In genomic region chr9:69468991-69469390, GRCm38 (mm10) we compare ENCODE assay signal across 9 mouse cellular contexts. TPM values are rescaled to one million over a fixed set of nuclear protein-coding genes. Genes with fewer than 3 reads are reported as not detected.
DNase-seq lines count a peak whose midpoint lies in the region; ATAC-seq and TF ChIP-seq lines count a peak whose summit lies in the region.
"Had no signal": no experiment of that assay in that cellular context is flagged by ENCODE, and none has a peak within 500 bp of the region (broad histone marks: within the 10 kb centered on the region; RNA-seq: fewer than 3 reads in every experiment).

No protein-coding gene starts in this region.

- H3K9me3 ChIP-seq in lung, embryonic 15.5 days, result no peaks in the 10 kb centered on the region
- no peaks in the 10 kb centered on the region for H3K9me3 ChIP-seq in forebrain, embryonic 11.5 days (ENCODE audit: control insufficient read depth, low read length)
- H3K9me3 ChIP-seq in intestine, embryonic 15.5 days, result no peaks in the 10 kb centered on the region
- no peaks in the 10 kb centered on the region for H3K9me3 ChIP-seq in lung, embryonic 16.5 days (ENCODE audit: control insufficient read depth, low read length)
- H3K9me3 ChIP-seq: G1E had no signal

- peak overlapping the region; percentile 19; the same call in 1 of the 2 replicates for H3K27ac ChIP-seq in lung, embryonic 15.5 days
- no peak overlapping the region for H3K27ac ChIP-seq in forebrain, embryonic 11.5 days (ENCODE audit: low read depth, low read length)
- H3K27ac ChIP-seq in intestine, embryonic 15.5 days, result peak overlapping the region; percentile 22; the same call in 1 of the 2 replicates
- no peak overlapping the region for H3K27ac ChIP-seq in lung, embryonic 16.5 days (ENCODE audit: low read length)
- 0 out of 2 replicates have a peak overlapping the region, but pooled peaks have one; percentile 45 for H3K27ac ChIP-seq in testis, adult 2 months (ENCODE audit: control insufficient read depth, insufficient read depth, low read depth, low read length)

- peaks cover 44% of the 10 kb centered on the region for H3K36me3 ChIP-seq in lung, embryonic 15.5 days
- H3K36me3 ChIP-seq in forebrain, embryonic 11.5 days (ENCODE audit: control insufficient read depth, insufficient read depth, low read length), result no peaks in the 10 kb centered on the region
- H3K36me3 ChIP-seq in intestine, embryonic 15.5 days, result 0 out of 2 replicates have a peak, but pooled peaks cover 6% of the 10 kb centered on the region
- H3K36me3 ChIP-seq in lung, embryonic 16.5 days (ENCODE audit: control insufficient read depth, insufficient read depth, low read length), result peaks cover 27% of the 10 kb centered on the region
- no peaks in the 10 kb centered on the region for H3K36me3 ChIP-seq in testis, adult 2 months (ENCODE audit: control insufficient read depth, insufficient read depth, low read length)

- ATAC-seq in lung, embryonic 15.5 days (ENCODE audit: borderline replicate concordance, extremely low read depth, low FRiP score, low TSS enrichment), result peak; percentile 71
- peak; percentile 72; the same call in 1 of the 2 replicates for ATAC-seq in forebrain, embryonic 11.5 days (replicated peaks; ENCODE audit: low FRiP score)
- peak; percentile 75 for ATAC-seq in intestine, embryonic 15.5 days
- peak; percentile 64 for ATAC-seq in lung, embryonic 16.5 days (ENCODE audit: low read depth)

- no peak overlapping the region for H3K4me3 ChIP-seq in lung, embryonic 15.5 days
- no peak overlapping the region for H3K4me3 ChIP-seq in forebrain, embryonic 11.5 days (ENCODE audit: low read depth, low read length)
- H3K4me3 ChIP-seq in intestine, embryonic 15.5 days (replicated peaks), result no peak overlapping the region
- no peak overlapping the region for H3K4me3 ChIP-seq in lung, embryonic 16.5 days (ENCODE audit: low read length)
- no peak overlapping the region for H3K4me3 ChIP-seq in testis, adult 2 months (ENCODE audit: control insufficient read depth, low read depth, low read length)

- peaks cover 74% of the 10 kb centered on the region for H3K4me1 ChIP-seq in lung, embryonic 15.5 days
- H3K4me1 ChIP-seq in forebrain, embryonic 11.5 days (replicated peaks; ENCODE audit: control insufficient read depth, insufficient read depth, low read length), result peaks cover 7% of the 10 kb centered on the region; the same call in 1 of the 2 replicates
- peaks cover 59% of the 10 kb centered on the region for H3K4me1 ChIP-seq in intestine, embryonic 15.5 days (replicated peaks)
- peaks cover 70% of the 10 kb centered on the region for H3K4me1 ChIP-seq in lung, embryonic 16.5 days (replicated peaks; ENCODE audit: control insufficient read depth, insufficient read depth, low read length)
- peaks cover 7% of the 10 kb centered on the region for H3K4me1 ChIP-seq in testis, adult 2 months (ENCODE audit: control insufficient read depth, insufficient read depth, low read length)

- no peaks in the 10 kb centered on the region for H3K27me3 ChIP-seq in lung, embryonic 15.5 days
- H3K27me3 ChIP-seq in forebrain, embryonic 11.5 days (ENCODE audit: control insufficient read depth, insufficient read depth, low read length), result no peaks in the 10 kb centered on the region
- no peaks in the 10 kb centered on the region for H3K27me3 ChIP-seq in intestine, embryonic 15.5 days (replicated peaks)
- no peaks in the 10 kb centered on the region for H3K27me3 ChIP-seq in lung, embryonic 16.5 days (ENCODE audit: control insufficient read depth, insufficient read depth, low read depth, low read length)
- no peaks in the 10 kb centered on the region for H3K27me3 ChIP-seq in testis, adult 2 months (ENCODE audit: control insufficient read depth, insufficient read depth, low read length)

- H3K9ac ChIP-seq in lung, embryonic 15.5 days, result no peak overlapping the region
- H3K9ac ChIP-seq in forebrain, embryonic 11.5 days (ENCODE audit: low read length), result no peak overlapping the region
- H3K9ac ChIP-seq in intestine, embryonic 15.5 days, result 0 out of 2 replicates have a peak overlapping the region, but pooled peaks have one; percentile 23
- H3K9ac ChIP-seq in lung, embryonic 16.5 days (ENCODE audit: low read length), result no peak overlapping the region

- no peak overlapping the region for H3K4me2 ChIP-seq in lung, embryonic 15.5 days
- H3K4me2 ChIP-seq in forebrain, embryonic 11.5 days (ENCODE audit: low read depth, low read length, severe bottlenecking), result no peak overlapping the region
- peak overlapping the region; percentile 14 for H3K4me2 ChIP-seq in intestine, embryonic 15.5 days (replicated peaks)
- no peak overlapping the region for H3K4me2 ChIP-seq in lung, embryonic 16.5 days (ENCODE audit: low read depth, low read length)

- WGBS in lung, embryonic 15.5 days, result 13% methylated on average over 9 of the region's 9 CpGs
- WGBS in forebrain, embryonic 11.5 days, result 9% methylated on average over 9 of the region's 9 CpGs
- 17% methylated on average over 9 of the region's 9 CpGs for WGBS in intestine, embryonic 15.5 days
- 14% methylated on average over 9 of the region's 9 CpGs for WGBS in lung, embryonic 16.5 days

- TF ChIP-seq POLR2A in testis, adult 2 months (IDR thresholded peaks at IDR 0.05; ENCODE audit: control insufficient read depth, low read depth, low read length), result no peak

- TF ChIP-seq CTCF in testis, adult 2 months (IDR thresholded peaks at IDR 0.05; ENCODE audit: control insufficient read depth, insufficient read depth, insufficient replicate concordance, low read depth, low read length), result no peak

- DNase-seq in lung, postnatal 25 days (ENCODE audit: low spot score), result no peak
- peak; percentile 84 for DNase-seq in forebrain, embryonic 11.5 days (ENCODE audit: low spot score)
- DNase-seq in spleen, postnatal 36 days (ENCODE audit: low spot score in 2 of 2), result no peak
- no peak for DNase-seq in cerebellum, adult 11 months

RNA-seq across cellular contexts. Expression of gene Anxa2, which starts 15.6 kb away (rescaled TPM):
- polyA plus RNA-seq in lung, embryonic 15.5 days (2015; fragmentation: Nextera tagmentation; extraction: Ambion mirVana), result 776 and 858 TPM in 2 replicates
- polyA plus RNA-seq in forebrain, embryonic 11.5 days (2014; fragmentation: Nextera tagmentation; extraction: Ambion mirVana), result 154 and 183 TPM in 2 replicates
- polyA plus RNA-seq in intestine, embryonic 15.5 days (2015; fragmentation: Nextera tagmentation; extraction: Ambion mirVana), result 462 and 533 TPM in 2 replicates
- polyA plus RNA-seq in lung, embryonic 16.5 days (2015; fragmentation: Nextera tagmentation; extraction: Ambion mirVana), result 973 and 1,115 TPM in 2 replicates
- 73.6 and 96.8 TPM in 2 replicates for polyA plus RNA-seq in testis, adult 2 months (2012; rRNA removed)

Comparison
In these comparisons a context has a peak if more than half of its experiments do, and no peak if none do; other contexts are left out.
1. H3K27ac ChIP-seq: peak in lung, embryonic 15.5 days (single experiment), intestine, embryonic 15.5 days (single experiment) and testis, adult 2 months (single experiment); none in forebrain, embryonic 11.5 days (single experiment) and lung, embryonic 16.5 days (single experiment).
2. Peak in every context shown above with its lines, with median percentiles within 50 percentile points of each other: ATAC-seq.